Comparison of ENCODE assay signal across 18 mouse cellular contexts in the genomic region with DNA sequence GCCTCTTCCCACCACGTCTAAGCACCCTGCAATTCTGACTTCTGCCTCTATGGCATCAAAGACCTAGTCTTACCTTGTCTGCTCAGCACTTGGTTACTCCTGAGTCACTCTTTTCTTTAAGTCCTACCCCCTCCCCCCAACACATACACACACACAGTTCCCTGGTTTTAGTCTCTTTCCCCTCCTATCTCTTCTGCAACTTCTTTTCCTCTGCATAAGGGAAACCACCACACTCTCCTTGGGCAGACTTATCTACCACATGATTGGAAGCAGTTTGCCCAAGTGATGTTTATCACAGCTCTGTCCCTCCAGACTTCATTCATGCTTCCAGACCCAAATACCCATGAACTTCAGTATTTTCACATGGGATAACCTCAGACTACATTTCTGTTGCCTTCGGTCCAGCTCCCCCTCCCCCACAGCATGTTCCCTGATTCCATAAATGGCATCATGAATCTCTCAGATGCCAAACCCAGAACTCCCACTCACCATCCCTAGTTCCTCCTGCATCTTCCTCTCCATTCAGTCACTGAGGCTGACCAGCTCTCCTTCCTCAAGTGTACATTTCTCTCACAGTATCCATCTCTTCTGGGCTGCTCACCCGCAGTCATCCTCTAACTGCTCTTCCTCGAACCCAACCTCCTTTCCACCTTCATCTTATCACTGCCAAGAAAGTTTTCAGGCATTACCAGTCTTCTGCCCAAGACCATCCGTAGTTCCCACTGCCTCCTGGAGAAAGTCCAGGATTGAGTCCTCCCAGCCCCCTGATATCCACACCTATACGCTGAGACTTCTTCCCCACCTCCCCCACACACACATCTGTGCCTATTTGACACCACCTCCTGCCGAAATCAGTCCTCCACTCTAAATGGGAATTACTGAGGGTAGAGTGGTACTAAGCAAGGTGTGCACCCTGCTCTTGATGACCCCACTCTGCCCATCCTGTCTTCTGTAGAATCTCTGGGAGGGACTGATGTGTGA. TPM values are rescaled to one million over a fixed set of nuclear protein-coding genes. Genes with fewer than 3 reads are reported as not detected.
DNase-seq lines count a peak whose midpoint lies in the region; ATAC-seq and TF ChIP-seq lines count a peak whose summit lies in the region.
"Had no signal": no experiment of that assay in that cellular context is flagged by ENCODE, and none has a peak within 500 bp of the region (broad histone marks: within the 10 kb centered on the region; RNA-seq: fewer than 3 reads in every experiment).

No protein-coding gene starts in this region.

- no peak overlapping the region for H3K4me2 ChIP-seq in heart, embryonic 13.5 days
- no peak overlapping the region for H3K4me2 ChIP-seq in intestine, postnatal 0 days (replicated peaks; ENCODE audit: low read depth)
- H3K4me2 ChIP-seq: midbrain, embryonic 12.5 days had no signal

- no peak overlapping the region for H3K4me3 ChIP-seq in heart, embryonic 13.5 days
- H3K4me3 ChIP-seq in heart, embryonic 10.5 days, result no peak overlapping the region
- H3K4me3 ChIP-seq in lung, adult 2 months (replicated peaks; ENCODE audit: extremely low read depth, low read depth, low read length), result no peak overlapping the region
- H3K4me3 ChIP-seq in intestine, postnatal 0 days (ENCODE audit: low read depth, low read length), result no peak overlapping the region
- H3K4me3 ChIP-seq: midbrain, embryonic 12.5 days had no signal

- DNase-seq in heart, embryonic 10.5 days (ENCODE audit: low spot score), result no peak
- DNase-seq in lung, postnatal 36 days, result peak; percentile 56
- no peak for DNase-seq in lung, adult 2 months
- DNase-seq in MEL-GATA-1-ER (ENCODE audit: extremely low read depth, low read depth), result peak; percentile 52
- DNase-seq in retina, postnatal 1 day, result no peak
- DNase-seq: adrenal gland, adult 2 months; cerebellum, postnatal 10 days; heart, postnatal 4 days; kidney, postnatal 14 days; layer of hippocampus, adult 9-11 months; liver had no signal

- H3K9me3 ChIP-seq in heart, embryonic 13.5 days, result no peaks in the 10 kb centered on the region
- no peaks in the 10 kb centered on the region for H3K9me3 ChIP-seq in heart, embryonic 10.5 days
- no peaks in the 10 kb centered on the region for H3K9me3 ChIP-seq in intestine, postnatal 0 days (ENCODE audit: control insufficient read depth)
- H3K9me3 ChIP-seq: midbrain, embryonic 12.5 days had no signal

- no peak overlapping the region for H3K27ac ChIP-seq in heart, embryonic 13.5 days (replicated peaks)
- no peak overlapping the region for H3K27ac ChIP-seq in heart, embryonic 10.5 days
- H3K27ac ChIP-seq in intestine, postnatal 0 days (ENCODE audit: low read depth, low read length), result no peak overlapping the region
- H3K27ac ChIP-seq: midbrain, embryonic 12.5 days had no signal

- no peak for ATAC-seq in heart, embryonic 13.5 days (ENCODE audit: extremely low read depth, insufficient number of reproducible peaks, low FRiP score, low TSS enrichment)
- ATAC-seq in megakaryocyte progenitor cell, adult 5-6 weeks (replicated peaks; ENCODE audit: poor library complexity), result peak; percentile 12
- ATAC-seq in intestine, postnatal 0 days, result no peak
- ATAC-seq: CD4-positive, CD25-positive, alpha-beta regulatory T cell, adult 4 months; lung, postnatal 0 days; Patski had no signal

- TF ChIP-seq CTCF in lung, adult 2 months (IDR thresholded peaks at IDR 0.05; ENCODE audit: insufficient read depth, low read length), result no peak
- TF ChIP-seq CTCF in intestine, postnatal 0 days (IDR thresholded peaks at IDR 0.05; ENCODE audit: low read depth), result no peak

- H3K4me1 ChIP-seq in heart, embryonic 13.5 days, result peaks cover 51% of the 10 kb centered on the region
- peaks cover 49% of the 10 kb centered on the region for H3K4me1 ChIP-seq in heart, embryonic 10.5 days
- H3K4me1 ChIP-seq in lung, adult 2 months (ENCODE audit: control insufficient read depth, insufficient read depth, low read length), result peaks cover 10% of the 10 kb centered on the region
- peaks cover 13% of the 10 kb centered on the region; the same call in 1 of the 2 replicates for H3K4me1 ChIP-seq in intestine, postnatal 0 days (replicated peaks; ENCODE audit: control insufficient read depth, insufficient read depth, low read length)

- no peaks in the 10 kb centered on the region for H3K27me3 ChIP-seq in heart, embryonic 13.5 days (replicated peaks)
- H3K27me3 ChIP-seq in heart, embryonic 10.5 days (ENCODE audit: insufficient read depth, poor library complexity, severe bottlenecking), result no peaks in the 10 kb centered on the region; the same call in 1 of the 2 replicates
- H3K27me3 ChIP-seq in intestine, postnatal 0 days (replicated peaks; ENCODE audit: control insufficient read depth, insufficient read depth, low read length), result no peaks in the 10 kb centered on the region
- H3K27me3 ChIP-seq: Patski had no signal

- H3K9ac ChIP-seq in heart, embryonic 13.5 days, result peak overlapping the region; percentile 68; the same call in 1 of the 2 replicates
- no peak overlapping the region for H3K9ac ChIP-seq in intestine, postnatal 0 days (ENCODE audit: low read depth, low read length)
- H3K9ac ChIP-seq: midbrain, embryonic 12.5 days had no signal

- WGBS in heart, embryonic 13.5 days, result 69% methylated on average over 7 of the region's 7 CpGs
- 64% methylated on average over 7 of the region's 7 CpGs for WGBS in heart, embryonic 10.5 days
- WGBS in lung, adult 2 months, result 64% methylated on average over 7 of the region's 7 CpGs
- WGBS in intestine, postnatal 0 days, result 73% methylated on average over 7 of the region's 7 CpGs

- TF ChIP-seq POLR2A in lung, adult 2 months (IDR thresholded peaks at IDR 0.05; ENCODE audit: borderline replicate concordance, extremely low read depth, low read depth, low read length), result no peak

- H3K36me3 ChIP-seq in heart, embryonic 13.5 days, result peaks cover 17% of the 10 kb centered on the region
- peaks cover 18% of the 10 kb centered on the region for H3K36me3 ChIP-seq in heart, embryonic 10.5 days
- peaks cover 4% of the 10 kb centered on the region; the same call in 1 of the 2 replicates for H3K36me3 ChIP-seq in intestine, postnatal 0 days (ENCODE audit: control insufficient read depth, insufficient read depth)

RNA-seq across cellular contexts. Expression of a gene that starts 1.3 kb away (rescaled TPM):
- 163 and 176 TPM in 2 replicates for polyA plus RNA-seq in heart, embryonic 13.5 days (2015; fragmentation: Nextera tagmentation; extraction: Ambion mirVana)
- polyA plus RNA-seq in heart, embryonic 10.5 days (2016; fragmentation: Nextera tagmentation; extraction: Ambion mirVana), result 115 and 138 TPM in 2 replicates
- polyA plus RNA-seq in lung, adult 2 months (2012; rRNA removed), result 18.4 and 22.2 TPM in 2 replicates
- total RNA-seq in megakaryocyte progenitor cell, adult 5-6 weeks (2015), result 43.7 and 71.4 TPM in 2 replicates
- total RNA-seq in megakaryocyte progenitor cell, adult 5-6 weeks (2017), result 39.8 and 59.3 TPM in 2 replicates
- polyA plus RNA-seq in intestine, postnatal 0 days (2015; fragmentation: Nextera tagmentation; extraction: Ambion mirVana), result 144 and 145 TPM in 2 replicates

RNA-seq across cellular contexts. Expression of a gene that starts 3.5 kb away (rescaled TPM):
- polyA plus RNA-seq in heart, embryonic 13.5 days (2015; fragmentation: Nextera tagmentation; extraction: Ambion mirVana), result 5.4 and 6.3 TPM in 2 replicates
- polyA plus RNA-seq in heart, embryonic 10.5 days (2016; fragmentation: Nextera tagmentation; extraction: Ambion mirVana), result 7.0 and 8.8 TPM in 2 replicates
- polyA plus RNA-seq in lung, adult 2 months (2012; rRNA removed), result 8.9 and 9.9 TPM in 2 replicates
- total RNA-seq in megakaryocyte progenitor cell, adult 5-6 weeks (2015), result 11.1 and 11.5 TPM in 2 replicates
- 6.6 and 12.0 TPM in 2 replicates for total RNA-seq in megakaryocyte progenitor cell, adult 5-6 weeks (2017)
- 42.4 and 47.8 TPM in 2 replicates for polyA plus RNA-seq in intestine, postnatal 0 days (2015; fragmentation: Nextera tagmentation; extraction: Ambion mirVana)

RNA-seq across cellular contexts. Expression of a gene that starts 10.2 kb away (rescaled TPM):
- polyA plus RNA-seq in heart, embryonic 13.5 days (2015; fragmentation: Nextera tagmentation; extraction: Ambion mirVana), result 40.1 and 42.3 TPM in 2 replicates
- polyA plus RNA-seq in heart, embryonic 10.5 days (2016; fragmentation: Nextera tagmentation; extraction: Ambion mirVana), result 48.7 and 49.8 TPM in 2 replicates
- polyA plus RNA-seq in lung, adult 2 months (2012; rRNA removed), result 36.6 and 48.6 TPM in 2 replicates
- 92.4 and 140 TPM in 2 replicates for total RNA-seq in megakaryocyte progenitor cell, adult 5-6 weeks (2015)
- total RNA-seq in megakaryocyte progenitor cell, adult 5-6 weeks (2017), result 100.0 and 142 TPM in 2 replicates
- polyA plus RNA-seq in intestine, postnatal 0 days (2015; fragmentation: Nextera tagmentation; extraction: Ambion mirVana), result 32.5 and 35.6 TPM in 2 replicates

RNA-seq across cellular contexts. Expression of a gene that starts 50.3 kb away (rescaled TPM):
- polyA plus RNA-seq in heart, embryonic 13.5 days (2015; fragmentation: Nextera tagmentation; extraction: Ambion mirVana), result 11.1 and 12.5 TPM in 2 replicates
- polyA plus RNA-seq in heart, embryonic 10.5 days (2016; fragmentation: Nextera tagmentation; extraction: Ambion mirVana), result 6.3 and 7.2 TPM in 2 replicates
- 26.8 and 46.2 TPM in 2 replicates for polyA plus RNA-seq in lung, adult 2 months (2012; rRNA removed)
- 0.05 and 0.62 TPM in 2 replicates for total RNA-seq in megakaryocyte progenitor cell, adult 5-6 weeks (2015)
- 0.24 TPM in 1 of 2 replicates, not detected in the other for total RNA-seq in megakaryocyte progenitor cell, adult 5-6 weeks (2017)
- polyA plus RNA-seq in intestine, postnatal 0 days (2015; fragmentation: Nextera tagmentation; extraction: Ambion mirVana), result 6.2 and 6.8 TPM in 2 replicates

Comparison
In these comparisons a context has a peak if more than half of its experiments do, and no peak if none do; other contexts are left out.
1. DNase-seq: peak in lung, postnatal 36 days (single experiment) and MEL-GATA-1-ER (single experiment); none in heart, embryonic 10.5 days (single experiment), lung, adult 2 months (single experiment) and retina, postnatal 1 day (single experiment).